Mouse (Mus musculus) C2C12 (cell line): Measurements from ENCODE around the gene Acvrl1. TPM values are rescaled to one million over a fixed set of nuclear protein-coding genes. Genes with fewer than 3 reads are reported as not detected.
A peak's percentile ranks its signal among the peaks of the same experiment; 100 is the strongest.

ENCODE experiments used
- H3K27me3 ChIP-seq: one replicate; pipeline ENCODE4 v1.6.1; 2011; ENCODE audit not compliant: control insufficient read depth, insufficient read depth, insufficient read length
- H3K36me3 ChIP-seq: one replicate; pipeline ENCODE4 v1.6.1; 2011; ENCODE audit not compliant: control insufficient read depth, insufficient read depth
- H3K4me3 ChIP-seq: one replicate; pipeline ENCODE4 v1.5.1; 2011; ENCODE audit warnings: mild to moderate bottlenecking, control low read depth; ENCODE audit not compliant: poor library complexity, insufficient read depth, severe bottlenecking
- H3K79me2 ChIP-seq: one replicate; pipeline ENCODE4 v1.6.1; 2011; ENCODE audit not compliant: control insufficient read depth, insufficient read depth
- H3K79me3 ChIP-seq: one replicate; pipeline ENCODE4 v1.6.1; 2011; ENCODE audit warnings: low read depth, control low read depth
- H3ac ChIP-seq: one replicate; pipeline ENCODE3; 2011; ENCODE audit warnings: low read depth; ENCODE audit not compliant: control insufficient read depth, insufficient read length
- CEBPB ChIP-seq: IDR thresholded peaks from one replicate; pipeline ENCODE4 v1.6.1; 2011; ENCODE audit warnings: low read depth, mild to moderate bottlenecking, control low read depth, moderate library complexity
- CTCF ChIP-seq: IDR thresholded peaks from one replicate; pipeline ENCODE4 v1.5.1; 2011; ENCODE audit not compliant: control insufficient read depth, insufficient read depth, insufficient read length
- FOSL1 ChIP-seq: IDR thresholded peaks from one replicate; pipeline ENCODE4 v1.8.0; 2011; ENCODE audit warnings: mild to moderate bottlenecking, low read length; ENCODE audit not compliant: poor library complexity, insufficient read depth, severe bottlenecking
- MAX ChIP-seq: IDR thresholded peaks from one replicate; pipeline ENCODE4 v1.6.1; 2011; ENCODE audit warnings: mild to moderate bottlenecking, control low read depth
- MYOD1 ChIP-seq: IDR thresholded peaks from one replicate; pipeline ENCODE4 v1.6.1; 2011; ENCODE audit warnings: low read depth; ENCODE audit not compliant: control insufficient read depth, insufficient read length
- MYOG ChIP-seq: IDR thresholded peaks from one replicate; pipeline ENCODE4 v1.6.1; 2011; ENCODE audit not compliant: control insufficient read depth, insufficient read length; ENCODE audit errors: extremely low read depth
- USF1 ChIP-seq: IDR thresholded peaks from one replicate; pipeline ENCODE4 v1.6.1; 2011; ENCODE audit warnings: low read depth, mild to moderate bottlenecking, control low read depth, moderate library complexity
- polyA plus RNA-seq: library from polyadenylated mRNA; unstranded; fragments of >200 nt; fragmentation: generic; extraction: Trizol; gene quantifications from one replicate; pipeline ENCODE4 v1.2.1, GENCODE M21; 2012; ENCODE audit warnings: missing spikeins

Gene Acvrl1
- polyA plus RNA-seq, 1 experiment, result 0.05 TPM

GRCm38 (mm10) chr15:101146100-101146965, 18.0 kb downstream of the Acvrl1 start:
- H3ac ChIP-seq, result no peak overlapping the region
- no peaks in the 10 kb centered on the region for H3K36me3 ChIP-seq
- TF ChIP-seq MAX (no peak), MYOG (no peak)
- no peaks in the 10 kb centered on the region for H3K79me2 ChIP-seq
- no peaks in the 10 kb centered on the region for H3K79me3 ChIP-seq
- no peaks in the 10 kb centered on the region for H3K27me3 ChIP-seq
- H3K4me3 ChIP-seq, result no peak overlapping the region

GRCm38 (mm10) chr15:101147115-101147909, 19.0 kb downstream of the Acvrl1 start:
- no peaks in the 10 kb centered on the region for H3K79me2 ChIP-seq
- no peaks in the 10 kb centered on the region for H3K36me3 ChIP-seq
- H3ac ChIP-seq, result no peak overlapping the region
- no peaks in the 10 kb centered on the region for H3K27me3 ChIP-seq
- TF ChIP-seq CEBPB (no peak), MYOG (no peak), FOSL1 (no peak), USF1 (no peak), MAX (no peak), MYOD1 (no peak), CTCF (no peak)
- no peaks in the 10 kb centered on the region for H3K79me3 ChIP-seq
- no peak overlapping the region for H3K4me3 ChIP-seq

- no peak overlapping the region for H3ac ChIP-seq
- no peaks in the 10 kb centered on the region for H3K79me2 ChIP-seq
- H3K36me3 ChIP-seq, result no peaks in the 10 kb centered on the region
- no peaks in the 10 kb centered on the region for H3K79me3 ChIP-seq
- H3K4me3 ChIP-seq, result no peak overlapping the region
- H3K27me3 ChIP-seq, result no peaks in the 10 kb centered on the region
- TF ChIP-seq FOSL1 (no peak), USF1 (no peak), MYOD1 (no peak), CEBPB (no peak)
Observed at GRCm38 (mm10) chr15:101147910-101148273, 19.6 kb downstream of the Acvrl1 start.

GRCm38 (mm10) chr15:101148604-101149003, 20.3 kb downstream of the Acvrl1 start:
- no peak overlapping the region for H3ac ChIP-seq
- H3K36me3 ChIP-seq, result no peaks in the 10 kb centered on the region
- H3K4me3 ChIP-seq, result no peak overlapping the region
- H3K79me3 ChIP-seq, result no peaks in the 10 kb centered on the region
- H3K79me2 ChIP-seq, result no peaks in the 10 kb centered on the region
- TF ChIP-seq MYOD1 (no peak), USF1 (no peak), FOSL1 (no peak), CTCF (peak; percentile 14), CEBPB (no peak), MYOG (no peak), MAX (no peak)
- H3K27me3 ChIP-seq, result peaks cover 2% of the 10 kb centered on the region

GRCm38 (mm10) chr15:101151409-101152261, 23.3 kb downstream of the Acvrl1 start:
- Histone ChIP-seq H3K36me3 (no peaks in the 10 kb centered on the region), H3K27me3 (peaks cover 17% of the 10 kb centered on the region), H3K79me2 (no peaks in the 10 kb centered on the region), H3ac (no peak overlapping the region), H3K4me3 (no peak overlapping the region), H3K79me3 (no peaks in the 10 kb centered on the region)
- no peak for TF ChIP-seq FOSL1
- TF ChIP-seq MYOD1, result no peak
- TF ChIP-seq CTCF, result no peak
- TF ChIP-seq USF1, result no peak
- TF ChIP-seq CEBPB, result no peak
- no peak for TF ChIP-seq MYOG
- no peak for TF ChIP-seq MAX
